Mouse (Mus musculus) stomach, postnatal 0 days (tissue): ENCODE results near the gene Pou2f3.

Source experiments
- CTCF ChIP-seq: IDR thresholded peaks from 2 replicates; pipeline ENCODE4 v1.5.1; 2016; ENCODE audit warnings: antibody characterized with exemption, low read depth, mild to moderate bottlenecking, moderate library complexity
- EP300 ChIP-seq: optimal IDR thresholded peaks from 2 replicates; pipeline ENCODE3; 2016; ENCODE audit warnings: antibody characterized with exemption

DNA sequence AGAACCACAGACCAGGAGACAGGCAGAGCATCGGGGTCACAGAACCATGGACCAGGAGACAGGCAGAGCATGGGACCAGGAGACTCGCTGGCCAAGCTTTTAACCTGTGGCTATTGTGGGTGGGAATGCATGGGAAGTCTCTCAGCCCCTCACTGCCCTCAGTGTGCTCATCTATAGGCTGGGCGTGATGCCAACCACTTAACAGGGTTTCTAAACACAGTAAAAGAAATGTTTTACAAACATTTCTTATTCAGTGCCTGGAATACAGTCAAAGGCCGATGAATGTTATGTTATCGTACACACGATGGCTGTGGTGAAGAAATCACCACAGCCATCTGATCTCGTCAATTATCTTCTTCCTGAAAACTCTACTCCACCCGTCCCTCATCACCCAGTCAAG, 43.1 kb downstream of the Pou2f3 start:
- no peak for TF ChIP-seq EP300
- no peak for TF ChIP-seq CTCF
